Mouse (Mus musculus) heart, postnatal 0 days (tissue): ENCODE results near the gene Oit3.

Experiments
- CTCF ChIP-seq: IDR thresholded peaks from 2 replicates; pipeline ENCODE4 v1.5.1; 2016; ENCODE audit warnings: antibody characterized with exemption, control low read depth, low read depth
- EP300 ChIP-seq: IDR thresholded peaks from 2 replicates; pipeline ENCODE4 v1.6.1; 2016; ENCODE audit warnings: antibody characterized with exemption, low read depth

GRCm38 (mm10) chr10:59489411-59489810 is 47.8 kb upstream of the Oit3 start:
- TF ChIP-seq CTCF, result no peak
- no peak for TF ChIP-seq EP300
